Mouse (Mus musculus): ENCODE data around the gene Tecta. TPM values are rescaled to one million over a fixed set of nuclear protein-coding genes. Genes with fewer than 3 reads are reported as not detected.
A peak's percentile ranks its signal among the peaks of the same experiment; 100 is the strongest.

Gene Tecta
- total RNA-seq (2017), result not detected in 2 replicates

- ATAC-seq (ENCODE audit: extremely low read depth, insufficient number of reproducible peaks, low FRiP score, poor library complexity, severe bottlenecking), result no peak
These were observed at the start of gene Tecta for GRCm38 (mm10) chr9:42399829-42400228. Gene Tecta, minus strand, starts transcription at chr9:42399929.

DNA sequence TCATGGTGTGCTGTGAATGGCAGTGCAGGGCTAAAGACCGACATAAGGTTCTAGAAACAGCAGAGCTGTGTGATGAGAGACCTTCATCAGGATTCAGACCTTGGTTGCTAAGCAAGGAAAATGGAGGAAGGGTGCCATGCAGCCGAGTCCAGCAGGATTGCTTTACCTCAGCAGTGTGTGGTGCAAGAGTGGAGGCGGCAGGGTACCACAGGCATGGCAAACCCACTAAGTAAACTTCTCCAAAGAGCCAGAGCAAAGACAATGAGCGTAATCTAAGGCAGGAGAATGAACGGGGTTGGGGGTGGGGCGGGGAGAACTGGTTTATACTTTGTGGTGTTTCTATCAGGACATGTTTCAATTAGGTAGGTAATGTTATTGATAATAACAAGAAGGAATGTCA lies 49.3 kb upstream of the Tecta start:
- ATAC-seq (ENCODE audit: extremely low read depth, insufficient number of reproducible peaks, low FRiP score, poor library complexity, severe bottlenecking), result no peak

DNA sequence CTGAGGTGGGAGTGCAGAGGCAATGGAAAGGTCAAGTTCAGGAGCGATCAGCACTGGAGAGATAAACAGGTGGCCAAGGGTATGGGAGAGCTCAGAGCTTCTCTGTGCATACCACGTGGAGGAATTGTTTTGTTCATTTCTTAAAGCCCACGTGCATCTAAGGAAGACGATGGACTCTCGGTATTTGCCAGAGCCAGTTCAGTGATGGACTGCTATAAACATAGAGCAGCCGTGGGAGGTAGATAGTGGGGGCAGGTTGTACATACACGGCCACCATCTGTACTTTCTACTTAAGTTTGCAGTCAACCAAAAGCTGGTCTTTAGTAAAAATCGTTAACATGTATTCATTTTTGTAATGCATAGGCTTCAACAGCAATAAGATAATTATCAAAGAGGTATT lies 42.4 kb upstream of the Tecta start:
- ATAC-seq (ENCODE audit: extremely low read depth, insufficient number of reproducible peaks, low FRiP score, poor library complexity, severe bottlenecking), result no peak

- no peak for ATAC-seq (ENCODE audit: extremely low read depth, insufficient number of reproducible peaks, low FRiP score, poor library complexity, severe bottlenecking)
These were observed 41.5 kb upstream of the Tecta start for GRCm38 (mm10) chr9:42441234-42441633.

- no peak for ATAC-seq (ENCODE audit: extremely low read depth, insufficient number of reproducible peaks, low FRiP score, poor library complexity, severe bottlenecking)
These were observed 39.7 kb upstream of the Tecta start for GRCm38 (mm10) chr9:42439446-42439845.

DNA sequence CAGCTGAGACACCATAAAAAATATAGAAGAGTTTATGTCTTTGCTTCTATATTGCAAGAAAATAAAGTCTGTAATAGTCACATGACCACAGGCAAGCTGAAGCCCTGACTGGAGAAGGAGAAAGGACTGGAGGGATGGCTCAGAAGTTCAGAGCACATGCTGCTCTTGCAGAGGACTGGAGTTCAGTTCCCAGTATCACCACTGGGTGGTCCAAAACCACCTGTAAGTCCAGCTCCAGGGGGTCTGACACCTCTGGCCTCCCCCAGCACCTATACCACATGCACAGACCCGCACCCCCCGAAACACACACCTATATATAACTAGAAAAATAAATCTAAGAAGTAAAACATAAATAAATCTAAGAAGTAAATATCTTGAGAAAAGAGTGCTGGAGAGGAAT lies 32.4 kb upstream of the Tecta start:
- no peak for ATAC-seq (ENCODE audit: extremely low read depth, insufficient number of reproducible peaks, low FRiP score, poor library complexity, severe bottlenecking)

DNA sequence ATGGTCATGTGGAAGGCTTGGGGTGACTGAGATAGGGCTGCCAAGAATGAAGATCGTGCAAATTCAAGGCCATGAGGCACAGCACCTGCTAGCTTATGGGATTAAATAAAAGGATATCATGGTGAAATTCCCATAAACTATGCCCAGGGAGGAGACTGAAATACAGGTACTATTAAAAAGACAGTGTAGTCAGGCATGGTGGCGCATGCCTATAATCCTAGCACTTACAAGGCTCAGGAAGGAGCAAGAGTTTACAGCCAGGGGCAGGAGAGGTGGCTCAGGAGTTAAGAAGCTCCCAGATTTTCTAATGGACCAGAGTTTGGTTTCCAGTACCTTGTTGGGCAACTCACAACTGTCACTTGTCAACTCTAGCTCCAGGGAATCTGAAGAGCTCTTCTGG lies 31.9 kb upstream of the Tecta start:
- ATAC-seq (ENCODE audit: extremely low read depth, insufficient number of reproducible peaks, low FRiP score, poor library complexity, severe bottlenecking), result no peak

GRCm38 (mm10) chr9:42428060-42428924 lies 28.6 kb upstream of the Tecta start:
- peak; percentile 49; the same call in 1 of the 2 replicates for ATAC-seq (ENCODE audit: extremely low read depth, insufficient number of reproducible peaks, low FRiP score, poor library complexity, severe bottlenecking)

- ATAC-seq (ENCODE audit: extremely low read depth, insufficient number of reproducible peaks, low FRiP score, poor library complexity, severe bottlenecking), result no peak
These were observed 27.1 kb upstream of the Tecta start for GRCm38 (mm10) chr9:42426661-42427358.

DNA sequence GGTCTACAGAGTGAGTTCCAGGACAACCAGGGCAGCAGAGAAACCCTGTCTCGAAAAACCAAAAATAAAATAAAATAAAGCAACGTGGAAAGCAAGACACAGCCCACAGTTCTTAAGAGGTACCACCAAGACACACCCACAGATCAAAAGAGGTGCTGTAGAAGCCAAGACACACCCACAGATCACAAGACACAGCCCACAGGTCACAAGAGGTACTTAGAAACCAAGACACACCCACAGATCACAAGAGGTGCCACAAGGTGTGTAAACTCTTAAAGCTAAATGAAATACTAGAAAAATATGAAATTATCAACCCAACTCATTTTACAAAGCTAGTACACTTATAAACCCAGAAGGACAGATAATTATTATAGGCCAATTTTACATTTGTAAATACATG lies 23.9 kb upstream of the Tecta start:
- no peak for ATAC-seq (ENCODE audit: extremely low read depth, insufficient number of reproducible peaks, low FRiP score, poor library complexity, severe bottlenecking)

GRCm38 (mm10) chr9:42419687-42420086 lies 20.0 kb upstream of the Tecta start:
- no peak for ATAC-seq (ENCODE audit: extremely low read depth, insufficient number of reproducible peaks, low FRiP score, poor library complexity, severe bottlenecking)

DNA sequence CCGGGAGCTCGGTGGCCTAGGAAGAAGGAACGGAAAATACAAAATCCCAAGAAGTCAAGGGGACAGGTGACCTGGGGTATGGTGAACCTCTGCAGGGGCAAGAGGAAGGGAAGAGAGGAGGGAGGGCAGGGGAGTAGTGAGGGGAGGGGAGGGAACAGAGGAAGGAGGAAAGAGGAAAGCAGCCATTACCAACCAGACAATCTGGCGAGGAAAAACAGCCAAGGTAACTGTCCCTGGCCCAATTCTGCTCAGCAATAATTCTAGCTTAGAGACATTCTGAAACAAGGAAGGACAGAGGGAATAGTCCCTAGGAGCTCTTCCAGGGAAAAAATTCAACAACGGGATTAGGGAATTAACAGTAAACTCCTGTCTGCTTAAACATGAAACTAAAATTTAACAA lies 19.1 kb upstream of the Tecta start:
- ATAC-seq (ENCODE audit: extremely low read depth, insufficient number of reproducible peaks, low FRiP score, poor library complexity, severe bottlenecking), result no peak

DNA sequence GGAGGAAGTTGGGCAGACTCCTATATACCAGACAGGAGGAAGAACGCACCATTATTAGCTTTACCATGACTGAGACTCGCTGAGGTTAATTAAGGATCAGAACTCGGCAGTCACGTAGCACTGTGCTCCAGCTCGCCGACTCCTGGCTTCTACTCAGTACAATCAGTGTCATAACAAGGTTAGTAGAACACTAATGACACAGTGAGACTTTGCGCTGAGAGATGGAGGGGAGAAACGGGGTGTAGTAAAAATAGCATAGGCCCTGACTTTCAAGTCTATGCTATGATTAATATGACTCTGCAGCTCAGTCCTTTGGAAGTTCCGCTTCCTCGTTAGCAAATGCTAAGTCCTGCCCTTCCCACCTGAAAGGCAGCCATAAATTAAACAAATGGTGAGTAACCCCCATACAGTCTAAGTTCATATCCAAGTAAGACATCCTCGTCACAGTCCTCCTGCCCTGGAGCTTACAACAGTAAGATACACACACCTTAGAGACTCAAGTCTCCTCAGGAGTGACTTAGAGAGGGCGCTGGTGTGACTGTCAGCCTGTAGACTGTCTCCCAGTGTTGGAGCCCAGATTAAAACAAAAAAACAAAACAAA lies 17.7 kb upstream of the Tecta start:
- ATAC-seq (ENCODE audit: extremely low read depth, insufficient number of reproducible peaks, low FRiP score, poor library complexity, severe bottlenecking), result no peak

GRCm38 (mm10) chr9:42415184-42415583 lies 15.5 kb upstream of the Tecta start:
- no peak for ATAC-seq (ENCODE audit: extremely low read depth, insufficient number of reproducible peaks, low FRiP score, poor library complexity, severe bottlenecking)

DNA sequence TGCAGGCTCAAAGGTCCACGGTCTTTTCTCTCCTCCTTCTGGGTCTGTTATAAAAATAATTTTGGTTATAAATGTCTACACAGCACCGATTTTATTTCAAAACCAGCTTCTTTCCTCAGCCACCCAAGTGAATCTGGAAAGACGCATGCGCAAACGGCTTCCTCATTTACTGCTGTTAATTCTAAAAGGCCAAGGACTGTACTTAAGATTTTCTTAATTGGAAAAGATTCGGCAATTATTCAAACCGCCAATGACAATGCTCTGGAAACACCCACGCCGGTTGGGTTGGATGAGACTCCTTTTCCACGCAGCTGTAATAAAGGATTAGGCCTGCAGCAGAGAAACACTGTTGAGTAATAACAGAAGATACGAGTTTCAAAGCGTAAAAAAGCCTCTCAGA lies 13.6 kb upstream of the Tecta start:
- no peak for ATAC-seq (ENCODE audit: extremely low read depth, insufficient number of reproducible peaks, low FRiP score, poor library complexity, severe bottlenecking)

DNA sequence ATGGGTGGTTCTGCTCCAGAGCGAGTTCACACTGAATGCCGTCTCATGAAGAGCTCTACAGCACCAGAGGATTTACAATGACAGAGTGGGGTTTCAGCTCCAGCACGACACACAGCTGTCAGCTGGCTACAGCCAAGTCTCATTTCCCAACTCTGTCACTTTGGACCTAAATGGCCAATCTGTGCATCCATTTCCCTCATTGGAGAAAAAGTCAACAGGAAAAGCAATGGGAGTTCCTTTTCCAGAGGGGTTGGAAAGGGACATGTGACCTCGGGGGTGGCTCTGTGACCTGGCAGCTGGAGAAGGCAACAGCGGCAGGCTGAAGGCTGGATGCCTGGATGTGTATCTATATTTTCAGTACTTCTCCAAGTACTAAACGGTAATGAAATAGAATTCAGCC lies 11.6 kb upstream of the Tecta start:
- ATAC-seq (ENCODE audit: extremely low read depth, insufficient number of reproducible peaks, low FRiP score, poor library complexity, severe bottlenecking), result no peak

DNA sequence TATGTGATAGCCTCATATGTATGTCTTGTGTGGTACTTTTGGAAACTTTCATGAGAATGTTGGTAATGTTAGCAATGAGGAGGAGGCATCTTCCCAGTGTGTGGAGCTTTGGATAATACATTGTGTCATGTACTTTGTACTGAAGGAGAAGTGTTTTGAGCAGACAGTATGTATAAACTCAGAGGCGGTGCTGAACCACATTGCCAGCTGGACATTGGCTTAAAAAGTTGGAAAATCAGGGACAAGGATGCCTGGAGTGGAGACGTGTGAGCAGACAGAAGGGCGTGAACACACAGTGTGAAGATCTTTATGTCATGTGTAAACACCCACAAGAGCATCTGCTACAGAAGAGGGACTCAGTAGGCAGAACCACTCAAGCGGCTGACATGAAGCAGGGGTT lies 6.0 kb upstream of the Tecta start:
- ATAC-seq (ENCODE audit: extremely low read depth, insufficient number of reproducible peaks, low FRiP score, poor library complexity, severe bottlenecking), result no peak

DNA sequence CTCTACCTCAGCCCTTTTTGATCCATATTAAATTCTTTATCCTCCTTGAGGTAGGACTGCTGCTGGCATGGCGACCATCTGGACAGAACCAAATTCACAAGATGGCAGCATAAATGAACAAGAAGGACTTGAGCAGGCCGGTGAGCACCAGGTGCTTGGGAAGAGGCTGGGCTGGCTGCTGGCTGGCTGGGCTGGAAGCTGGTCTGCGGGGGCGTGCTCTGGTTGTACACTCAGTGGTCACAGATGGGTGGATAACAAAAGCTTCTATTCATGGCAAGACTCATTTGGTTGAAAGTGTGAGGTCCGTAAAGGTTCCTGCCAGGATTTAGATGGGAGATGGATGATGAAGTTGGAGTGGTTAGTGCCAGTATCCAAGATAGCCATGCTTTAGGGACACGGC lies 1.8 kb upstream of the Tecta start:
- no peak for ATAC-seq (ENCODE audit: extremely low read depth, insufficient number of reproducible peaks, low FRiP score, poor library complexity, severe bottlenecking)

GRCm38 (mm10) chr9:42396141-42396540 lies 3.6 kb downstream of the Tecta start:
- ATAC-seq (ENCODE audit: extremely low read depth, insufficient number of reproducible peaks, low FRiP score, poor library complexity, severe bottlenecking), result no peak

- no peak for ATAC-seq (ENCODE audit: extremely low read depth, insufficient number of reproducible peaks, low FRiP score, poor library complexity, severe bottlenecking)
These were observed 4.8 kb downstream of the Tecta start for GRCm38 (mm10) chr9:42394903-42395302.

Measured in neutrophil, adult 5-6 weeks (primary cell).